Mouse (Mus musculus) intestine, embryonic 14.5 days (tissue): ENCODE measurements around the gene 1700020D05Rik. TPM values are rescaled to one million over a fixed set of nuclear protein-coding genes. Genes with fewer than 3 reads are reported as not detected.
A peak's percentile ranks its signal among the peaks of the same experiment; 100 is the strongest.

ENCODE experiments used
- ATAC-seq: fragments of 200-750 bp; cut with Nextera tagmentation; replicated peaks from 2 replicates; pipeline ENCODE4 v1.8.0; 2017; ENCODE audit warnings: low read depth, moderate number of reproducible peaks, moderate TSS enrichment, moderate library complexity; ENCODE audit not compliant: low FRiP score, low TSS enrichment
- DNase-seq: peaks from one replicate; pipeline ENCODE4 v3.0.0-alpha.2; 2018; ENCODE audit warnings: low spot score
- H3K27ac ChIP-seq: fragments of 300-500 bp; sonication (generic); 2 replicates; pipeline ENCODE4 v1.5.1; 2014; ENCODE audit warnings: low read depth, mild to moderate bottlenecking, control low read depth
- H3K27me3 ChIP-seq: fragments of 300-500 bp; sonication (generic); replicated peaks from 2 replicates; pipeline ENCODE4 v1.6.1; 2014; ENCODE audit warnings: low read length, control low read depth; ENCODE audit not compliant: control insufficient read depth, insufficient read depth
- H3K36me3 ChIP-seq: fragments of 300-500 bp; sonication (generic); 2 replicates; pipeline ENCODE4 v1.6.1; 2014; ENCODE audit warnings: low read length, control low read depth; ENCODE audit not compliant: control insufficient read depth, insufficient read depth
- H3K4me1 ChIP-seq: fragments of 300-500 bp; sonication (generic); replicated peaks from 2 replicates; pipeline ENCODE4 v1.6.1; 2014; ENCODE audit warnings: low read length, control low read depth, mixed read lengths; ENCODE audit not compliant: control insufficient read depth, insufficient read depth
- H3K4me2 ChIP-seq: fragments of 300-500 bp; sonication (generic); 2 replicates; pipeline ENCODE4 v1.6.1; 2014; ENCODE audit warnings: low read length
- H3K4me3 ChIP-seq: fragments of 300-500 bp; sonication (generic); 2 replicates; pipeline ENCODE4 v1.5.1; 2014; ENCODE audit warnings: low read depth, low read length, control low read depth, mixed read lengths
- H3K9ac ChIP-seq: fragments of 300-500 bp; sonication (generic); 2 replicates; pipeline ENCODE4 v1.6.1; 2014; ENCODE audit warnings: mild to moderate bottlenecking, low read length
- H3K9me3 ChIP-seq: fragments of 300-500 bp; sonication (generic); 2 replicates; pipeline ENCODE4 v1.6.1; 2016; ENCODE audit warnings: low read length, control low read depth; ENCODE audit not compliant: control insufficient read depth
- WGBS: fragments of 180-500 bp; shearing (Covaris S2); extraction: QIAGEN DNeasy Blood & Tissue Kit; methylation state at CpG from one replicate; pipeline ENCODE4 v1.1.7; 2014; 5-methylcytosine and 5-hydroxymethylcytosine counted together
- polyA plus RNA-seq: library from polyadenylated mRNA; unstranded; fragments of >200 nt; fragmentation: Nextera tagmentation; extraction: Ambion mirVana; gene quantifications from 2 replicates; pipeline ENCODE4 v1.2.1, GENCODE M21; 2014

1700020D05Rik gene
- polyA plus RNA-seq, 1 experiment from 2014 or later = not detected

DNA sequence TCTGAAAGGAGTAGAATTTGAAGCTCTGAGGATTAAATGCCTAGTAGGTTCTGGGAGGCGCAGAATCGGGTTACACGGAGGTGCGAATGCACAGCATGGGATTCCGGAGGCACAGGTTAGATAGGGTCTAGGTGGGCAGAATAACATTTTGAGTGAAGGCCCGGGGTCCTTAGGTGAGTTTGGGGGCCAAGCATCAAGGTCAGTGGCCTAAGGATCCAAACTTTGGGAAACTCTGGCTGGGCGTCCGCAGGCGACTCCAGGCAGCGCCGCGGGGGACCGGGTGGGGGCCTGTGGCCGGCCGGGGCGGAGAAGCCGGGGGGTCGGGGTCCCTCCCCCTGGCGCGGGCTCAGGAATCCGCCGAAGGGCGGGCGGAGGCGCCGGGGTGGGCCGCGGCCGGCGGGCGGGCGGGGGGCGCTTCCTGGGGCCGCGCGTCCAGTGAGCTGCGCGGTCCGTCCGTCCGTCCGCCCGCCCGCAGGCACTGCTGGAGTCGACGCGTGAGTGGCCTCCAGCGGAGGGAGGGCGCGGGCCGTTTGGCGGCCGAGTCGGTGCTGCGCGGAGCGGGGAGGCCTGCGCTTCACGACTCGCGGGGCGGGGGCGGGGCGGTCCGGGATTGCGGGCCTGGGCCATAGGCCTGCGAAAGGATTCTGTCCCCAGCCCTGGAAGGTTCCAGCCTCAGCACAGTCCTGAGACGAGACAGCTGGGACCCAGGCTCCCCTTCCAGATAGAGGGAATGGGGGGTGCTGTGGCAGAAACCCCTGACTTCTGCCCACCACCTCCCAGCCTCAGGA is 29.1 kb downstream of the 1700020D05Rik start:
- Histone ChIP-seq H3K27me3 (no peaks in the 10 kb centered on the region), H3K9ac (peak overlapping the region; percentile 72), H3K36me3 (peaks cover 26% of the 10 kb centered on the region), H3K4me3 (peak overlapping the region; percentile 66), H3K9me3 (no peaks in the 10 kb centered on the region), H3K4me2 (peak overlapping the region; percentile 76), H3K27ac (peak overlapping the region; percentile 90), H3K4me1 (0 out of 2 replicates have a peak, but pooled peaks cover 9% of the 10 kb centered on the region)
- WGBS = 2% methylated on average over 50 of the region's 68 CpGs
- ATAC-seq = peak; percentile 67
- peak; percentile 73 for DNase-seq

GRCm38 (mm10) chr19:5473720-5474119 is 29.9 kb downstream of the 1700020D05Rik start, which contains the start of gene Efemp2:
Efemp2 (plus strand) TSS chr19:5473954.
- Histone ChIP-seq H3K27ac (peak within 1 kb of the TSS; percentile 90), H3K9me3 (no peaks in the 10 kb centered on the region), H3K4me1 (0 out of 2 replicates have a peak, but pooled peaks cover 9% of the 10 kb centered on the region), H3K9ac (peak within 1 kb of the TSS; percentile 72), H3K4me3 (peak within 1 kb of the TSS; percentile 66), H3K27me3 (no peaks in the 10 kb centered on the region), H3K36me3 (peaks cover 18% of the 10 kb centered on the region), H3K4me2 (peak within 1 kb of the TSS; percentile 76)
- peak; percentile 83 for DNase-seq
- WGBS = under 1% methylated on average over 22 of the region's 22 CpGs
- peak; percentile 61 for ATAC-seq

DNA sequence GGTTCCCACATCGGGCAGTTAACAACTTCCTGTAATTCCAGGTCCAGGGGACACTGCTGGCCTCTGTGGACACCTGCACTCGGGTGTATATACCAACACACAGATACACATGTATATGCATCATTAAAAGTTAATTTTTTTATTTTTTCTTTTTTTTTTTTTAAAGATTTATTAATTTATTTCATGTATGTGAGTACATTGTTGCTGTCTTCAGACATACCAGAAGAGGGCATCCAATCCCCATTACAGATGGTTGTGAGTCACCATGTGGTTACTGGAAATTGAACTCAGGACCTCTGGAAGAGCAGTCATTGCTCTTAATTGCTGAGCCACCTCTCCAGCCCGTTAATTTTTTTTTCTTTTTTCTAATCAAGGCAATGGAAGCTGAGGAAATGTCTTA is 30.7 kb downstream of the 1700020D05Rik start:
- no peaks in the 10 kb centered on the region for H3K9me3 ChIP-seq
- WGBS = 69% methylated on average over 3 of the region's 3 CpGs
- H3K9ac ChIP-seq = no peak overlapping the region
- H3K36me3 ChIP-seq = peaks cover 13% of the 10 kb centered on the region
- H3K4me3 ChIP-seq = no peak overlapping the region
- 0 out of 2 replicates have a peak, but pooled peaks cover 9% of the 10 kb centered on the region for H3K4me1 ChIP-seq
- no peak overlapping the region for H3K27ac ChIP-seq
- ATAC-seq (no peak), DNase-seq (no peak)
- no peak overlapping the region for H3K4me2 ChIP-seq
- no peaks in the 10 kb centered on the region for H3K27me3 ChIP-seq

- WGBS = 58% methylated on average over 5 of the region's 5 CpGs
- Histone ChIP-seq H3K36me3 (peaks cover 13% of the 10 kb centered on the region), H3K4me3 (no peak overlapping the region), H3K27ac (no peak overlapping the region), H3K9me3 (no peaks in the 10 kb centered on the region), H3K4me2 (no peak overlapping the region), H3K4me1 (0 out of 2 replicates have a peak, but pooled peaks cover 9% of the 10 kb centered on the region), H3K9ac (no peak overlapping the region), H3K27me3 (no peaks in the 10 kb centered on the region)
- DNase-seq (no peak), ATAC-seq (no peak)
Observed at GRCm38 (mm10) chr19:5471846-5472245, 31.7 kb downstream of the 1700020D05Rik start.

- WGBS = 48% methylated on average over 5 of the region's 5 CpGs
- H3K4me2 ChIP-seq = no peak within 1 kb of the TSS
- peaks cover 45% of the 10 kb centered on the region for H3K36me3 ChIP-seq
- no peak within 1 kb of the TSS for H3K4me3 ChIP-seq
- no peak within 1 kb of the TSS for H3K27ac ChIP-seq
- no peaks in the 10 kb centered on the region for H3K27me3 ChIP-seq
- ATAC-seq = no peak
- DNase-seq = no peak
- H3K9ac ChIP-seq = no peak within 1 kb of the TSS
- H3K4me1 ChIP-seq = peaks cover 9% of the 10 kb centered on the region; the same call in 1 of the 2 replicates
- no peaks in the 10 kb centered on the region for H3K9me3 ChIP-seq
Observed at GRCm38 (mm10) chr19:5468374-5468773, 35.2 kb downstream of the 1700020D05Rik start, which contains the start of gene Ctsw. Ctsw (minus strand) TSS chr19:5468507.

GRCm38 (mm10) chr19:5466916-5467500 is 36.6 kb downstream of the 1700020D05Rik start:
- 88% methylated on average over 6 of the region's 6 CpGs for WGBS
- DNase-seq (no peak), ATAC-seq (no peak)
- Histone ChIP-seq H3K4me3 (no peak overlapping the region), H3K9ac (no peak overlapping the region), H3K9me3 (no peaks in the 10 kb centered on the region), H3K36me3 (peaks cover 57% of the 10 kb centered on the region), H3K4me1 (peaks cover 9% of the 10 kb centered on the region), H3K27me3 (no peaks in the 10 kb centered on the region), H3K27ac (no peak overlapping the region), H3K4me2 (no peak overlapping the region)

DNA sequence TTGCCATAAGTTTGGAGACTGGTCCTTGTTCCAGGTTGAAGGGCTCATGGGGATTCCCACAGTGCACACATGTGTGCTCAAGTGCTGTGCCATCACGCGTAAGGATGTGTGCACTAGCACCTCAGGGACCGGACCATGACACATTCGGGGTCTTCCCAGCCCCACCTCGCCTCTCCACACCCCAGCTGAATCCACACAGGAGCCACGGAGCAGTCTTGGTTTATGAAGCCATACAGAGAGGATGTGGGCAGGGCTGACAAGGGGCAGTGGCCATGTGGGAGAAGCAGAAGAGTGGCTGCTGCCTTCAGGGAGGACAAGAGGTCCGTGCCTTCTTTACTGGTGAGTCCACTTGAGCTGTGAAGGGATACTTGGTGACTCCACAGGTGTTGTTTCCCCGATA is 38.5 kb downstream of the 1700020D05Rik start:
- no peak for ATAC-seq
- H3K36me3 ChIP-seq = peaks cover 57% of the 10 kb centered on the region
- no peak overlapping the region for H3K27ac ChIP-seq
- no peaks in the 10 kb centered on the region for H3K27me3 ChIP-seq
- no peak overlapping the region for H3K4me2 ChIP-seq
- WGBS = 95% methylated on average over 8 of the region's 8 CpGs
- DNase-seq = no peak
- H3K4me3 ChIP-seq = no peak overlapping the region
- peaks cover 20% of the 10 kb centered on the region for H3K4me1 ChIP-seq
- no peak overlapping the region for H3K9ac ChIP-seq
- no peaks in the 10 kb centered on the region for H3K9me3 ChIP-seq

DNA sequence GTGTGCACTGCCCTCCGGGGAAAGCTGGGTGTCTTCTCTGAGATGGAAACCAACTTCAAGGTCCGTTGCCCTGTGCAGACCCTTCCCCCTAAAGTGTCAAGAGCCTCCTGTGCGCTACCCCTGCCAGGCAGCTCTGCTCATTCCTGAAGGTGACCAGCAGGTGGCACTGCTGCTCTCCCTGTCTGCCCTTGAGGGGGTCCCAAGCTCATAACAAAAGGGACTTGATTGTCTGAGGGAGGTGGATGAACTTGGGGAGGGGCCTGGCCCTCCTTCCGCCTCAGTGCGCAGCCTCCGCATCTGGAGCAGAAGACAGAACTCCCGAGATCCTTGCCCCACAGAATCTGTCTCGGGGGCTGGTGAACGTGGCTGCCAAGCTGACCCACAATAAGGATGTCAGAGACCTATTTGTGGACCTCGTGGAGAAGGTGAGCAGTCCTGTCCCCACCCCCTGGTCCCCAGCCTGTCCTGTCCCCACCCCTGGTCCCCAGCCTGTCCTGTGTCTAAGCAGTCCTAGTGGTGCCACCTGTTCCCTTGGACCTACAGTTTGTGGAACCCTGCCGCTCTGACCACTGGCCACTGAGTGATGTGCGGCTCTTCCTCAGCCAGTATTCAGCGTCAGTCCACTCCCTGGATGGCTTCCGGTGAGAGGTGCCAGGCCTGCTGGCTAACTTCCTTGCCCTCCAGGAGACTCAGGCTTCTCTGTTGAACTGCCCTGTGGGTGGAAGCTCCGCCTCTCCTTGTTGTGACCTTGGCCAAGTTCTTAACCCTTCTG is 39.6 kb downstream of the 1700020D05Rik start:
- H3K27ac ChIP-seq = no peak overlapping the region
- no peaks in the 10 kb centered on the region for H3K27me3 ChIP-seq
- H3K4me3 ChIP-seq = peak overlapping the region; percentile 10
- peak overlapping the region; percentile 12 for H3K9ac ChIP-seq
- H3K4me2 ChIP-seq = peak overlapping the region; percentile 42
- H3K9me3 ChIP-seq = no peaks in the 10 kb centered on the region
- 35% methylated on average over 15 of the region's 15 CpGs for whole genome bisulfite sequencing
- peaks cover 20% of the 10 kb centered on the region for H3K4me1 ChIP-seq
- peak; percentile 21; the same call in 1 of the 2 replicates for ATAC-seq
- peaks cover 57% of the 10 kb centered on the region for H3K36me3 ChIP-seq
- DNase-seq = peak; percentile 83
